In the genomic region with DNA sequence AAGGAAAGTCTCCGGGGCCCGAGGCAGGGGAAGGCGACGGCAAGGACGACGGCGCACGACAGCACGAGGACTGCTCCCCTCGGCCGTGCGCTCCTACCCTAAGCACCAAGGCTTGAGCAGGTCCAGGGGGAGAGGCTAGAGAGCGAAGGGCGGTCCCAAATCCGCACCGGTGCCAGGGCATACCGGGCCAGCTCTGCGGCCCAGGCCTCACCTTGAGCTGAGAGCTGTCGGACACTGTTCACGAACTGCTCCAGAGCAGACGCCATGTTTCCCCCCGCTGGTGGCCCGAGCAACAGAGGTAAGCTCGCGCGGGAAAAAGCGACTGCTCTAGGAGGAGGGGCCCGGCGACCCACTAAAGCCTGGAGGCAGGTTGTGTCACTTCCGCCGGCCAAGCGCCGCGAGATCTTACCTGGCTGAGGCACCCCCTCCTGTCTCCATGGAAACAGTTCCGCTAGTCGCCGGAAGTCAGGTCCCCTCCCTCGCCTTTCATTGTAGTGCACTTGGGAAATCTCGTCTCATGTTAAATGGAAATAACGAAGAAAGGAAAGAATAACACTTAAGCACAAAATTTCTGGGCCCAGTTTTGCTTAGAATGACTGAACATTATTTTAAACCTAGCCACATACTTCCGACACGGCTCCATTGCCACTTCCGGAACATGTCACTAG, we compare ENCODE assay signal across 8 mouse cellular contexts. TPM values are rescaled to one million over a fixed set of nuclear protein-coding genes. Genes with fewer than 3 reads are reported as not detected.
DNase-seq lines count a peak whose midpoint lies in the region; ATAC-seq lines count a peak whose summit lies in the region.

TSS of gene Cops3 (minus strand) at position 380 of the 668 bp plus-strand sequence.

- DNase-seq in adipocyte (ENCODE audit: low spot score) = peak; percentile 97
- DNase-seq in embryo, embryonic 10 days (ENCODE audit: low spot score) = peak; percentile 99
- DNase-seq in gastrocnemius, postnatal 10 days = peak; percentile 90
- peak; percentile 98 for DNase-seq in induced T-regulatory cell, adult 2 months (ENCODE audit: low read depth)
- peak; percentile 90 to 95 for DNase-seq in left cerebral cortex, adult 9 months (ENCODE audit: low spot score in 2 of 2)
- peak; percentile 95 for DNase-seq in right cerebral cortex, postnatal 14 days
- peak; percentile 91 to 95 for DNase-seq in urinary bladder, postnatal 36 days (ENCODE audit: low spot score in 2 of 2)

- peak; percentile 91 for ATAC-seq in megakaryocyte progenitor cell, adult 5-6 weeks (replicated peaks; ENCODE audit: poor library complexity)

RNA-seq across cellular contexts. Expression of gene Cops3, which starts in this region (rescaled TPM):
- 10 to 100 TPM; 72.7 to 75.2 TPM for total RNA-seq in gastrocnemius, postnatal 10 days (2021)
- total RNA-seq in megakaryocyte progenitor cell, adult 5-6 weeks (2015) = 222 and 236 TPM in 2 replicates
- total RNA-seq in megakaryocyte progenitor cell, adult 5-6 weeks (2017) = 201 and 214 TPM in 2 replicates

Comparison
In these comparisons a context has a peak if more than half of its experiments do, and no peak if none do; other contexts are left out.
1. Peak in every context shown above with its lines: DNase-seq and ATAC-seq.